Mouse (Mus musculus) erythroblast, embryonic 14.5 days (primary cell): ENCODE measurements around the gene Fgfr3.

Experiments
- GATA1 ChIP-seq: IDR thresholded peaks from 2 replicates; pipeline ENCODE4 v1.6.1; 2012; ENCODE audit warnings: low read length, inconsistent platforms, mixed read lengths
- TAL1 ChIP-seq: IDR thresholded peaks from 3 replicates; pipeline ENCODE4 v1.6.1; 2012; ENCODE audit warnings: low read length, inconsistent platforms, mixed read lengths

- TF ChIP-seq TAL1 (no peak), GATA1 (no peak)
Measured at GRCm38 (mm10) chr5:33740548-33740947, 19.1 kb downstream of the Fgfr3 start.
